Mouse (Mus musculus) hindbrain, embryonic 16.5 days (tissue): ENCODE measurements at regions not wholly inside any gene's neighbourhood (a gene's known extent, or its start where the extent isn't known, plus 50 kb on each side); places are given as distances from the start of the nearest gene placed in this dataset.

Experiments used
- ATAC-seq: fragments of 200-750 bp; cut with Nextera tagmentation; 2 replicates; pipeline ENCODE4 v1.8.0; 2017; ENCODE audit warnings: moderate TSS enrichment, moderate library complexity
- H3K27ac ChIP-seq: fragments of 300-500 bp; sonication (generic); 2 replicates; pipeline ENCODE4 v1.5.1; 2014; ENCODE audit warnings: low read depth, mild to moderate bottlenecking, control low read depth, low read length, moderate library complexity
- H3K27me3 ChIP-seq: fragments of 300-500 bp; sonication (generic); replicated peaks from 2 replicates; pipeline ENCODE4 v1.6.1; 2014; ENCODE audit warnings: low read length; ENCODE audit not compliant: control insufficient read depth, insufficient read depth
- H3K36me3 ChIP-seq: fragments of 300-500 bp; sonication (generic); 2 replicates; pipeline ENCODE4 v1.6.1; 2014; ENCODE audit warnings: mild to moderate bottlenecking, low read length, moderate library complexity, mixed read lengths; ENCODE audit not compliant: control insufficient read depth, insufficient read depth
- H3K4me1 ChIP-seq: fragments of 300-500 bp; sonication (generic); 2 replicates; pipeline ENCODE4 v1.6.1; 2014; ENCODE audit warnings: low read depth, low read length; ENCODE audit not compliant: control insufficient read depth, insufficient read depth
- H3K4me2 ChIP-seq: fragments of 300-500 bp; sonication (generic); 2 replicates; pipeline ENCODE4 v1.6.1; 2014; ENCODE audit warnings: mild to moderate bottlenecking, low read length, control low read depth, moderate library complexity
- H3K4me3 ChIP-seq: fragments of 300-500 bp; sonication (generic); 2 replicates; pipeline ENCODE4 v1.5.1; 2014; ENCODE audit warnings: mild to moderate bottlenecking, low read length, control low read depth, moderate library complexity
- H3K9ac ChIP-seq: fragments of 300-500 bp; sonication (generic); 2 replicates; pipeline ENCODE4 v1.6.1; 2014; ENCODE audit warnings: low read depth, mild to moderate bottlenecking, control low read depth, low read length, moderate library complexity
- H3K9me3 ChIP-seq: fragments of 300-500 bp; sonication (generic); 2 replicates; pipeline ENCODE4 v1.6.1; 2014; ENCODE audit warnings: mild to moderate bottlenecking, low read length, moderate library complexity; ENCODE audit not compliant: control insufficient read depth
- WGBS: fragments of 180-500 bp; shearing (Covaris S2); extraction: QIAGEN DNeasy Blood & Tissue Kit; methylation state at CpG from one replicate; pipeline ENCODE4 v1.1.7; 2014; 5-methylcytosine and 5-hydroxymethylcytosine counted together

- no peak for ATAC-seq
- Histone ChIP-seq H3K27ac (no peak overlapping the region), H3K36me3 (no peaks in the 10 kb centered on the region), H3K4me2 (no peak overlapping the region), H3K4me1 (no peaks in the 10 kb centered on the region), H3K4me3 (no peak overlapping the region), H3K9me3 (no peaks in the 10 kb centered on the region), H3K27me3 (no peaks in the 10 kb centered on the region), H3K9ac (no peak overlapping the region)
- 88% methylated on average over 2 of the region's 2 CpGs for WGBS
Measured at GRCm38 (mm10) chr15:51390383-51390782, 2494.3 kb upstream of the Gm7489 start.

GRCm38 (mm10) chr15:51391352-51391751, 2493.4 kb upstream of the Gm7489 start:
- Histone ChIP-seq H3K4me3 (no peak overlapping the region), H3K4me1 (no peaks in the 10 kb centered on the region), H3K4me2 (no peak overlapping the region), H3K9ac (no peak overlapping the region), H3K27me3 (no peaks in the 10 kb centered on the region), H3K27ac (no peak overlapping the region), H3K9me3 (no peaks in the 10 kb centered on the region), H3K36me3 (no peaks in the 10 kb centered on the region)
- 92% methylated on average over 2 of the region's 2 CpGs for WGBS
- no peak for ATAC-seq

- no peak for ATAC-seq
- no peaks in the 10 kb centered on the region for H3K36me3 ChIP-seq
- no peak overlapping the region for H3K4me3 ChIP-seq
- H3K4me1 ChIP-seq: no peaks in the 10 kb centered on the region
- H3K9me3 ChIP-seq: no peaks in the 10 kb centered on the region
- H3K27me3 ChIP-seq: no peaks in the 10 kb centered on the region
- no peak overlapping the region for H3K9ac ChIP-seq
- WGBS: 61% methylated on average over 7 of the region's 7 CpGs
- no peak overlapping the region for H3K27ac ChIP-seq
- no peak overlapping the region for H3K4me2 ChIP-seq
Measured at GRCm38 (mm10) chr15:51392449-51393405, 2492.0 kb upstream of the Gm7489 start.

GRCm38 (mm10) chr15:51395961-51396360, 2488.7 kb upstream of the Gm7489 start:
- ATAC-seq: no peak
- 75% methylated on average over 8 of the region's 8 CpGs for WGBS
- no peaks in the 10 kb centered on the region for H3K36me3 ChIP-seq
- H3K27me3 ChIP-seq: no peaks in the 10 kb centered on the region
- no peaks in the 10 kb centered on the region for H3K9me3 ChIP-seq
- H3K4me1 ChIP-seq: no peaks in the 10 kb centered on the region
- no peak overlapping the region for H3K4me3 ChIP-seq
- H3K27ac ChIP-seq: no peak overlapping the region
- no peak overlapping the region for H3K9ac ChIP-seq
- no peak overlapping the region for H3K4me2 ChIP-seq

DNA sequence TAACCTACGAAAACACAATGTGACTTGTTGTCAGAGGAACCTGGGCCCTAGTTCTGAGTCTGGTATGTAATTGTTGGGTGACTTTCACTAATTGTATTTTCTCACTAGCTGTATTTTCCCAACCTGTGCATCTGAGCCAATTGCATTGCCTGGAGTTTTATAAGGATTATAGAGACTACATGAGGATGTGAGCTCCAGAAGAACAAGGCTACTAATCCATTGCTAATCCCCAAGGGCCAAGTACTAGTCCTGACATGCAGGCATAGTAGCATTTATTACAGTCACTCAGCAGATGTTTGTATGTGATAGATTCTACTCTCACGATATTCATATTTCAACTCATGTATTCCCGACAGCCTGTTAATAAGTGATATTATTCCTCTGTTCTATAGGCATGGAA, 2481.1 kb upstream of the Gm7489 start:
- Histone ChIP-seq H3K4me2 (no peak overlapping the region), H3K9me3 (no peaks in the 10 kb centered on the region), H3K36me3 (no peaks in the 10 kb centered on the region), H3K4me3 (no peak overlapping the region), H3K4me1 (no peaks in the 10 kb centered on the region), H3K9ac (no peak overlapping the region), H3K27me3 (no peaks in the 10 kb centered on the region), H3K27ac (no peak overlapping the region)
- ATAC-seq: no peak
- 90% methylated on average over 3 of the region's 3 CpGs for WGBS

DNA sequence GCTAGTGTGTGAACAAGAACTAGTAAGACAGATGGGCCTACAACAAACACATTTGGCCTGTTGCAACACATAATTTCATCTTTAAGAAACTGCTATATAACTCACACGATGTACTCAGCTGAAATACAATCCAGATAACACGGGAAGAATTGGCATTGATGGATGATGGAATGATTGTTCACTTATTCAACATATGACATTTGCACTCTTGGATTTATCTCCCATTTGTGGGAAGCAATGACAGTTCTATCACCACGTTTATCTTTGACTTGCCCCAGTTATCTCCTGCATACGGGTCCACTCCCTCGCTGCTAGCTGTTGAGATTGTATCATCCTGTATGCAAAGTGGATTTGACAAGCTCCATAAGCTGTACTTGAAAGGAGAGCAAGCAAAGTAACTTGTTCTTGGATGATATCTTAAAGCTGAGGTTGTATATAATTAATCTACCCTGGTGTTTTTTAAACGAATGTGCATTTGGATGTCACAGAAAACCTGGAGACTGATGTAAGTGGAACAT, 2474.9 kb upstream of the Gm7489 start:
- no peak overlapping the region for H3K9ac ChIP-seq
- 86% methylated on average over 6 of the region's 6 CpGs for WGBS

DNA sequence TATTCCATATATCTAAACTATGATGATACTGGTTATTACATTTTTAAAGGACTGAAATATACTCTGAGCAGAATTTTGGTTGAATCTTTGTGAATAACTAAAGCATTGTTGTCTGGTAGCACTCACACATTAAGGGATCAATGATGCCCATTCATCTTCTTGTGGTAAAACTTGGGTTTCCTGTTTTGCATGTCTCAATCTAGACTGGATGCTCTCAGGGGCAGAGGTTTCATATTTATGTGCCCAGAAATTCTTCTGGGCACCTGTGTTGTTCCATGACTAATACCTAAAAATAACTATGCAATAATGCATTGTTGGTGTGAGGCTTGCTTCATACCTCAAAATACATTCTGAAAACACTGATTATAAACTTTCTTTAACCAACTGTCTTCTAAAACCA, 2472.7 kb upstream of the Gm7489 start:
- Histone ChIP-seq H3K36me3 (no peaks in the 10 kb centered on the region), H3K27ac (no peak overlapping the region), H3K9ac (no peak overlapping the region), H3K4me3 (no peak overlapping the region), H3K4me2 (no peak overlapping the region), H3K4me1 (no peaks in the 10 kb centered on the region), H3K27me3 (no peaks in the 10 kb centered on the region), H3K9me3 (no peaks in the 10 kb centered on the region)
- ATAC-seq: no peak

More for the DNA sequence above, 2474.9 kb upstream of the Gm7489 start:
- no peak overlapping the region for H3K27ac ChIP-seq
- H3K27me3 ChIP-seq: no peaks in the 10 kb centered on the region
- H3K36me3 ChIP-seq: no peaks in the 10 kb centered on the region
- no peaks in the 10 kb centered on the region for H3K9me3 ChIP-seq
- no peak overlapping the region for H3K4me3 ChIP-seq
- H3K4me2 ChIP-seq: no peak overlapping the region
- H3K4me1 ChIP-seq: no peaks in the 10 kb centered on the region
- no peak for ATAC-seq

- Histone ChIP-seq H3K36me3 (no peaks in the 10 kb centered on the region), H3K9ac (no peak overlapping the region), H3K4me2 (no peak overlapping the region), H3K27me3 (no peaks in the 10 kb centered on the region), H3K4me3 (no peak overlapping the region), H3K4me1 (no peaks in the 10 kb centered on the region), H3K27ac (no peak overlapping the region), H3K9me3 (no peaks in the 10 kb centered on the region)
- 88% methylated on average over 2 of the region's 2 CpGs for WGBS
- ATAC-seq: no peak
Measured at GRCm38 (mm10) chr15:51442606-51443005, 2442.1 kb upstream of the Gm7489 start.

GRCm38 (mm10) chr15:51469895-51470294, 2414.8 kb upstream of the Gm7489 start:
- no peak overlapping the region for H3K4me2 ChIP-seq
- no peaks in the 10 kb centered on the region for H3K9me3 ChIP-seq
- H3K4me3 ChIP-seq: no peak overlapping the region
- H3K27me3 ChIP-seq: no peaks in the 10 kb centered on the region
- H3K4me1 ChIP-seq: no peaks in the 10 kb centered on the region
- no peaks in the 10 kb centered on the region for H3K36me3 ChIP-seq
- H3K27ac ChIP-seq: no peak overlapping the region
- ATAC-seq: no peak
- no peak overlapping the region for H3K9ac ChIP-seq
- 87% methylated on average over 3 of the region's 3 CpGs for WGBS
